Mouse (Mus musculus) right cerebral cortex, postnatal 25 days (tissue): ENCODE results near the gene Gm5724.

Experiments used
- DNase-seq: peaks from one replicate; pipeline ENCODE4 v3.0.0; 2022

Gene Gm5724

GRCm38 (mm10) chr6:141773710-141774109 lies at the start of gene Gm5724:
Gm5724 (minus strand) TSS chr6:141773810.
- DNase-seq = no peak

GRCm38 (mm10) chr6:141797837-141798236 lies 24.2 kb upstream of the Gm5724 start:
- DNase-seq = peak; percentile 4

GRCm38 (mm10) chr6:141774476-141774875 lies 866 bp upstream of the Gm5724 start:
- DNase-seq = no peak

- no peak for DNase-seq
Measured at GRCm38 (mm10) chr6:141691246-141691645, 82.4 kb downstream of the Gm5724 start.

- DNase-seq = no peak
Measured at GRCm38 (mm10) chr6:141687008-141687407, 86.6 kb downstream of the Gm5724 start.
